Mouse (Mus musculus) liver, postnatal 0 days (tissue): ENCODE results near the gene Rhov.

Source experiments
- CTCF ChIP-seq: sonication (generic); IDR thresholded peaks from 2 replicates; pipeline ENCODE4 v1.5.1; 2016; ENCODE audit warnings: antibody characterized with exemption, low read depth
- EP300 ChIP-seq: IDR thresholded peaks from 2 replicates; pipeline ENCODE4 v1.6.1; 2016; ENCODE audit warnings: antibody characterized with exemption, low read depth, mild to moderate bottlenecking

- TF ChIP-seq CTCF (no peak), EP300 (no peak)
Observed at GRCm38 (mm10) chr2:119245246-119245645, 25.8 kb downstream of the Rhov start.
